Mouse (Mus musculus) thymus, postnatal 25 days (tissue): Measurements from ENCODE around the gene Fry.

Experiments used
- DNase-seq: peaks from one replicate; pipeline ENCODE4 v3.0.0; 2022

Gene Fry

GRCm38 (mm10) chr5:150131166-150131565 is 12.7 kb downstream of the Fry start:
- DNase-seq: no peak

GRCm38 (mm10) chr5:150134651-150135050 is 16.2 kb downstream of the Fry start:
- DNase-seq: no peak

- no peak for DNase-seq
Measured at GRCm38 (mm10) chr5:150135529-150135928, 17.1 kb downstream of the Fry start.

GRCm38 (mm10) chr5:150137772-150138451 is 19.5 kb downstream of the Fry start:
- DNase-seq: peak; percentile 19

GRCm38 (mm10) chr5:150140513-150140912 is 22.1 kb downstream of the Fry start:
- no peak for DNase-seq

- DNase-seq: no peak
Measured at GRCm38 (mm10) chr5:150145967-150146366, 27.5 kb downstream of the Fry start.

- DNase-seq: no peak
Measured at GRCm38 (mm10) chr5:150146612-150147011, 28.2 kb downstream of the Fry start.

- no peak for DNase-seq
Measured at GRCm38 (mm10) chr5:150149725-150150124, 31.3 kb downstream of the Fry start.

GRCm38 (mm10) chr5:150150986-150151385 is 32.5 kb downstream of the Fry start:
- DNase-seq: no peak

- no peak for DNase-seq
Measured at GRCm38 (mm10) chr5:150152071-150152879, 33.8 kb downstream of the Fry start.

- no peak for DNase-seq
Measured at GRCm38 (mm10) chr5:150152880-150153281, 34.4 kb downstream of the Fry start.

GRCm38 (mm10) chr5:150155388-150155787 is 36.9 kb downstream of the Fry start:
- no peak for DNase-seq

GRCm38 (mm10) chr5:150156063-150156786 is 37.8 kb downstream of the Fry start:
- DNase-seq: no peak

- DNase-seq: peak; percentile 62
Measured at GRCm38 (mm10) chr5:150157682-150158081, 39.2 kb downstream of the Fry start.

GRCm38 (mm10) chr5:150159151-150159550 is 40.7 kb downstream of the Fry start:
- DNase-seq: no peak

GRCm38 (mm10) chr5:150161193-150161592 is 42.7 kb downstream of the Fry start:
- DNase-seq: no peak

GRCm38 (mm10) chr5:150161898-150162297 is 43.5 kb downstream of the Fry start:
- no peak for DNase-seq

GRCm38 (mm10) chr5:150164671-150165070 is 46.2 kb downstream of the Fry start:
- DNase-seq: no peak

- no peak for DNase-seq
Measured at GRCm38 (mm10) chr5:150166811-150167210, 48.4 kb downstream of the Fry start.

GRCm38 (mm10) chr5:150167287-150167686 is 48.8 kb downstream of the Fry start:
- no peak for DNase-seq

GRCm38 (mm10) chr5:150168712-150169111 is 50.3 kb downstream of the Fry start:
- peak; percentile 54 for DNase-seq

- no peak for DNase-seq
Measured at GRCm38 (mm10) chr5:150171562-150171961, 53.1 kb downstream of the Fry start.

GRCm38 (mm10) chr5:150173869-150174268 is 55.4 kb downstream of the Fry start:
- DNase-seq: no peak

GRCm38 (mm10) chr5:150174950-150175349 is 56.5 kb downstream of the Fry start:
- no peak for DNase-seq
